Mouse (Mus musculus): ENCODE measurements around the gene Lingo1. TPM values are rescaled to one million over a fixed set of nuclear protein-coding genes. Genes with fewer than 3 reads are reported as not detected.

Lingo1 gene
- polyA plus RNA-seq, 1 experiment = 0.37 TPM

- Histone ChIP-seq H3K27me3 (ENCODE audit: control insufficient read depth, insufficient read depth, insufficient read length) (peaks cover 22% of the 10 kb centered on the region), H3K79me2 (ENCODE audit: control insufficient read depth, insufficient read depth) (no peaks in the 10 kb centered on the region), H3K4me3 (ENCODE audit: insufficient read depth, poor library complexity, severe bottlenecking) (no peak overlapping the region), H3K36me3 (ENCODE audit: control insufficient read depth, insufficient read depth) (no peaks in the 10 kb centered on the region), H3ac (ENCODE audit: control insufficient read depth, insufficient read length, low read depth) (no peak overlapping the region), H3K79me3 (ENCODE audit: low read depth) (no peaks in the 10 kb centered on the region)
- no peak for TF ChIP-seq MAX (IDR thresholded peaks at IDR 0.05)
- TF ChIP-seq USF1 (IDR thresholded peaks at IDR 0.05; ENCODE audit: low read depth) = peak; percentile 22
Observed at GRCm38 (mm10) chr9:56606082-56606740, 190.1 kb downstream of the Lingo1 start.

DNA sequence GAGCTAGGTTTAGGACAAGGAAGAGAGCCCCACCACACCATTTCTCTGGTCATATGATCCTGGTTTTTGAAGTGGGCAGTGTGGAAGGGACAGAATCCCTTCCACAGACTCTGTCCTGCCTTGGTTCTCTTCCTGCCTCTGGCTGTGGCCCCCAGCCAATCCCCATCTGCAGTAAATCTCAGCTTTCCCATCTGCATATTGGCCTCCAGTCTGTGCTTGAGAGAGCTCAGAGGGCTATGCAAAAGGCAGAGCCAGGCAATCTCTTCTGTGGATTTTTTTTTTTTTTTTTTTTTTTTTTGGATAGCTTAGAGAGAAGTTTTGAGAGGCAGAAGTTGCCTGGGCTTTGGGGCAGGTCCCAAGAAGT is 190.8 kb downstream of the Lingo1 start:
- no peaks in the 10 kb centered on the region for H3K79me2 ChIP-seq (ENCODE audit: control insufficient read depth, insufficient read depth)
- H3K4me3 ChIP-seq (ENCODE audit: insufficient read depth, poor library complexity, severe bottlenecking) = no peak overlapping the region
- TF ChIP-seq FOSL1 (IDR thresholded peaks at IDR 0.05; ENCODE audit: insufficient read depth, low read length, poor library complexity, severe bottlenecking) = no peak
- no peak for TF ChIP-seq CEBPB (IDR thresholded peaks at IDR 0.05; ENCODE audit: low read depth)
- no peak for TF ChIP-seq CTCF (IDR thresholded peaks at IDR 0.05; ENCODE audit: control insufficient read depth, insufficient read depth, insufficient read length)
- no peak for TF ChIP-seq MYOD1 (IDR thresholded peaks at IDR 0.05; ENCODE audit: control insufficient read depth, insufficient read length, low read depth)
- no peak for TF ChIP-seq MAX (IDR thresholded peaks at IDR 0.05)
- TF ChIP-seq USF1 (IDR thresholded peaks at IDR 0.05; ENCODE audit: low read depth) = no peak
- TF ChIP-seq MYOG (IDR thresholded peaks at IDR 0.05; ENCODE audit: control insufficient read depth, extremely low read depth, insufficient read length) = no peak
- no peaks in the 10 kb centered on the region for H3K79me3 ChIP-seq (ENCODE audit: low read depth)
- peaks cover 25% of the 10 kb centered on the region for H3K27me3 ChIP-seq (ENCODE audit: control insufficient read depth, insufficient read depth, insufficient read length)
- H3K36me3 ChIP-seq (ENCODE audit: control insufficient read depth, insufficient read depth) = no peaks in the 10 kb centered on the region
- H3ac ChIP-seq (ENCODE audit: control insufficient read depth, insufficient read length, low read depth) = no peak overlapping the region

- Histone ChIP-seq H3K4me3 (ENCODE audit: insufficient read depth, poor library complexity, severe bottlenecking) (no peak overlapping the region), H3ac (ENCODE audit: control insufficient read depth, insufficient read length, low read depth) (no peak overlapping the region), H3K79me3 (ENCODE audit: low read depth) (no peaks in the 10 kb centered on the region), H3K27me3 (ENCODE audit: control insufficient read depth, insufficient read depth, insufficient read length) (peaks cover 22% of the 10 kb centered on the region), H3K36me3 (ENCODE audit: control insufficient read depth, insufficient read depth) (no peaks in the 10 kb centered on the region), H3K79me2 (ENCODE audit: control insufficient read depth, insufficient read depth) (no peaks in the 10 kb centered on the region)
- no peak for TF ChIP-seq MAX (IDR thresholded peaks at IDR 0.05)
Observed at GRCm38 (mm10) chr9:56604797-56605442, 191.3 kb downstream of the Lingo1 start.

GRCm38 (mm10) chr9:56600655-56601054 is 195.6 kb downstream of the Lingo1 start:
- H3K27me3 ChIP-seq (ENCODE audit: control insufficient read depth, insufficient read depth, insufficient read length) = peaks cover 21% of the 10 kb centered on the region

GRCm38 (mm10) chr9:56592639-56593038 is 203.6 kb downstream of the Lingo1 start:
- peaks cover 81% of the 10 kb centered on the region for H3K27me3 ChIP-seq (ENCODE audit: control insufficient read depth, insufficient read depth, insufficient read length)
- H3ac ChIP-seq (ENCODE audit: control insufficient read depth, insufficient read length, low read depth) = no peak overlapping the region
- no peaks in the 10 kb centered on the region for H3K79me2 ChIP-seq (ENCODE audit: control insufficient read depth, insufficient read depth)
- H3K4me3 ChIP-seq (ENCODE audit: insufficient read depth, poor library complexity, severe bottlenecking) = no peak overlapping the region
- no peaks in the 10 kb centered on the region for H3K79me3 ChIP-seq (ENCODE audit: low read depth)
- no peaks in the 10 kb centered on the region for H3K36me3 ChIP-seq (ENCODE audit: control insufficient read depth, insufficient read depth)
- TF ChIP-seq USF1 (IDR thresholded peaks at IDR 0.05; ENCODE audit: low read depth) (no peak), CEBPB (IDR thresholded peaks at IDR 0.05; ENCODE audit: low read depth) (no peak), MYOG (IDR thresholded peaks at IDR 0.05; ENCODE audit: control insufficient read depth, extremely low read depth, insufficient read length) (no peak), FOSL1 (IDR thresholded peaks at IDR 0.05; ENCODE audit: insufficient read depth, low read length, poor library complexity, severe bottlenecking) (no peak)

More at GRCm38 (mm10) chr9:56600655-56601054, 195.6 kb downstream of the Lingo1 start:
- H3K4me3 ChIP-seq (ENCODE audit: insufficient read depth, poor library complexity, severe bottlenecking) = no peak overlapping the region
- TF ChIP-seq FOSL1 (IDR thresholded peaks at IDR 0.05; ENCODE audit: insufficient read depth, low read length, poor library complexity, severe bottlenecking) (no peak), MYOD1 (IDR thresholded peaks at IDR 0.05; ENCODE audit: control insufficient read depth, insufficient read length, low read depth) (no peak), MYOG (IDR thresholded peaks at IDR 0.05; ENCODE audit: control insufficient read depth, extremely low read depth, insufficient read length) (no peak), MAX (IDR thresholded peaks at IDR 0.05) (no peak), CTCF (IDR thresholded peaks at IDR 0.05; ENCODE audit: control insufficient read depth, insufficient read depth, insufficient read length) (no peak), CEBPB (IDR thresholded peaks at IDR 0.05; ENCODE audit: low read depth) (no peak), USF1 (IDR thresholded peaks at IDR 0.05; ENCODE audit: low read depth) (no peak)
- H3K36me3 ChIP-seq (ENCODE audit: control insufficient read depth, insufficient read depth) = no peaks in the 10 kb centered on the region
- no peak overlapping the region for H3ac ChIP-seq (ENCODE audit: control insufficient read depth, insufficient read length, low read depth)
- H3K79me3 ChIP-seq (ENCODE audit: low read depth) = no peaks in the 10 kb centered on the region
- H3K79me2 ChIP-seq (ENCODE audit: control insufficient read depth, insufficient read depth) = no peaks in the 10 kb centered on the region

- no peak for TF ChIP-seq MYOG (IDR thresholded peaks at IDR 0.05; ENCODE audit: control insufficient read depth, extremely low read depth, insufficient read length)
- TF ChIP-seq USF1 (IDR thresholded peaks at IDR 0.05; ENCODE audit: low read depth) = no peak
- Histone ChIP-seq H3K79me2 (ENCODE audit: control insufficient read depth, insufficient read depth) (no peaks in the 10 kb centered on the region), H3K4me3 (ENCODE audit: insufficient read depth, poor library complexity, severe bottlenecking) (no peak overlapping the region), H3K79me3 (ENCODE audit: low read depth) (no peaks in the 10 kb centered on the region), H3ac (ENCODE audit: control insufficient read depth, insufficient read length, low read depth) (no peak overlapping the region), H3K27me3 (ENCODE audit: control insufficient read depth, insufficient read depth, insufficient read length) (peaks cover 88% of the 10 kb centered on the region), H3K36me3 (ENCODE audit: control insufficient read depth, insufficient read depth) (no peaks in the 10 kb centered on the region)
Observed at GRCm38 (mm10) chr9:56591248-56591888, 204.9 kb downstream of the Lingo1 start.

Measured in C2C12 (cell line).